Mouse (Mus musculus) B cell, adult 67 days (primary cell): ENCODE results near the gene Adra2c. TPM values are rescaled to one million over a fixed set of nuclear protein-coding genes. Genes with fewer than 3 reads are reported as not detected.

ENCODE experiments used
- total RNA-seq, 2 experiments: library from RNA; stranded (reverse); gene quantifications; 4 replicates each; pipeline ENCODE4 v1.2.4; 2023

Adra2c gene
- not detected for total RNA-seq

GRCm38 (mm10) chr5:35278019-35278418, at the start of gene Adra2c:
Gene Adra2c, plus strand, starts transcription at chr5:35278319.

Other genes starting within 250 kb of the Adra2c start
- 1 to 10 TPM in 1 of 2 experiments, not detected in 1; 1.1 TPM for gene Hgfac, start 236.8 kb upstream of the Adra2c start, total RNA-seq
- not detected for gene Dok7, start 221.6 kb upstream of the Adra2c start, total RNA-seq
- 10 to 100 TPM; 40.1 to 49.4 TPM for gene Lrpap1, start 172.6 kb upstream of the Adra2c start, total RNA-seq
- gene Hmx1, start 110.8 kb downstream of the Adra2c start, total RNA-seq: not detected
- not detected for gene Cpz, start 247.4 kb downstream of the Adra2c start, total RNA-seq